Mouse (Mus musculus): ENCODE measurements around the gene Gm10160.
"Not testable (repeated sequence)": the region's sequence is repeated elsewhere in the genome, so short reads cannot be mapped to it uniquely, and the experiment has no call there.

Gm10160 gene

DNA sequence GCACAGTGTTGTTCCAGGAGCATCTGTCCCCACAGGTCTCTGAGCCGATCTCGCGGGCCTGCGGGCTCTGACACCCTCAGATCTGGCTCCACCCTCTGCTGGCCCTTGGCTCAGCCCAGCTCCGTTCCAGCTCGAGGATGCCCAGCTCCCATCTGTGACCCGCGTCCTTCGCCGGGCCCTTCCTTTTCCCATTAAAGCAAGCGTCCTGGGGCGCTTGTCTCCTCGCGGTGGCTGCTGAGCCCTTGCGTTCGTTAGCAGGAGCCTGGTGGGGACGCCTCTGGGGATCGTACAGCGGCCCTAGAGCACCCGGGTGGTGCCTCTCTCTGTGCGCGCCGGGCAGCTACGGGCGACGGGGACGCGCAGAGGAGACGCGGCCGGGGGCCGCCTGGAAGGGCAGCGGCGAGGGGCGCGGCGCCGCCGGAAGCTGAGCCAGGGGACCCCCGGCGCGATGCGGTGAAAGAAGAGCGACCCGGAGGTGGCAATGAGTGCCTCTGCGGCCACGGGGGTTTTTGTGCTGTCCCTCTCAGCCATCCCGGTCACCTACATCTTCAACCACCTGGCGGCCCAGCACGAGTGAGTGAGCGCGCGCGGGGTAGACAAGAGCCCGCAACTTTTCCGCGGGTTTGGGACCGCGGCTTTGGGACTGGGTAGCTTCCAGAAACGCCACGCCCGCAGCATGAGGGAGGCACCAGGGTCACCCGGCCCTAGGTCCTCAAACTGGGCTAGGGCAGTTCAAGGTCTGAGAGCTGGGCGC lies 3.6 kb upstream of the Gm10160 start, which contains the start of gene Tm6sf1:
Tm6sf1 (plus strand) TSS at position 34 of the 754 bp plus-strand sequence.
- DNase-seq (ENCODE audit: low read depth in 2 of 2, low spot score in 2 of 2) = peak in 1 of 2 experiments; percentile 35

GRCm38 (mm10) chr7:81858236-81858635 lies 2.6 kb upstream of the Gm10160 start:
- DNase-seq (ENCODE audit: low read depth in 2 of 2, low spot score in 2 of 2) = no peak

- DNase-seq (ENCODE audit: low read depth in 2 of 2, low spot score in 2 of 2) = no peak
Observed at GRCm38 (mm10) chr7:81856221-81856620, 627 bp upstream of the Gm10160 start.

- peak; percentile 36 to 53 for DNase-seq (ENCODE audit: low read depth in 2 of 2, low spot score in 2 of 2)
Observed at GRCm38 (mm10) chr7:81854568-81855307, 856 bp downstream of the Gm10160 start.

DNA sequence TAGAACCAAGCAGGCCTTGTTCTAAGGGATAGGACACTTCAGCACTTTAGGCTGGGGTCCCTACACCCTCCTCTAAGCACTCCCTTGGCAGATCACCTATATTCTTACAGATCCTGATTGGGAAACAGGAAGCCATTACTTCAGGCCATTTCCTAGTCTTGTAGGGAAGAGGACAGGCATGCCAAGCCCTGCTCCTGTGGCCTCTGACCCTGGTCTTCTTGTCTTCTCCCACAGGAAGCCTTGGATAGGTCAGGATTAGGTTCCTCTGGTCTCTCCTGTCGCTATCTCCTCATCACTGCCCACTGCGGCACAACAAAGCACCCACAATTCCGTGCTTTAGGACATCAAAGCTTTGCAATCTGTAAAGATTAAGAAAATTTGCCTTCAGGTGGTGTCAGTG lies 3.9 kb downstream of the Gm10160 start:
- DNase-seq (ENCODE audit: low read depth in 2 of 2, low spot score in 2 of 2) = no peak

GRCm38 (mm10) chr7:81850171-81850570 lies 5.4 kb downstream of the Gm10160 start:
- no peak for DNase-seq (ENCODE audit: low read depth in 2 of 2, low spot score in 2 of 2)

DNA sequence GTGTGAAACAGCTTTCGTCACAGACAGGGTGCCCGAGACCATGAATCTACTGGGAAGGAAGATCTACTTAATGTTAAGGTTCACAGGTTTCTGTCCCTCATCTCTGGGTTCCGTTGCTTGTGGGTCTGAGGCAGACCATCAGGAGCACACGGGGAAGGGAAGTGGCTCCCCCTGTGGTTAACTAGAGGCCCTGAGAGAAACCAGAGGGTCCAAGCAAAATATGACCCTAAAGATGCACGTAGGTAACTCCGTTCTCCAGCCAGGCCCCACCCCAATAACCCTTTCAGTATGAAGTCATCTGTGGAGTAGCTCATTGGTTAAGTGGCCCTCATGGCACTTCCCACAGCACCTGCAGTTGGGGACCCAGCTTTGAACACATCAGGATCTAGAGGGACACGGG lies 6.0 kb downstream of the Gm10160 start:
- DNase-seq (ENCODE audit: low read depth in 2 of 2, low spot score in 2 of 2) = no peak

DNA sequence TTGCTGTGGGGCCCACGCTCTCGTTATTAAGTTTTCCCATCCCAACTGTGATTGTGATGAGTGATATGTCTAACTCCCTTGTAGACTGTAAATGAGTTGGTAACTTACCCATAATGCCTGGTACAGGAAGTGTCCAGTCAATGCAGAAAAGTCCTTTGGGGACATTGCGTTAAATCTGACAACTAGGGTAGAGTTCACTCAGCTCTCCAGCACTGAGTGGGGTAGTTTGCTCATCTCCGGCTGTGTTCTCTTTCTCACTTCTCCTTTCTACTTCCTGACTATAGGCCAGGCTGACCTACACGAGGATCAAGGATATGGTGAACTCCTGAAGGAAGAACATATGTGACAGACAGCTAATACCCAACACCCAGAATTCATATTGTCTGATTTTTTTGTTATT lies 6.4 kb downstream of the Gm10160 start:
- no peak for DNase-seq (ENCODE audit: low read depth in 2 of 2, low spot score in 2 of 2)

DNA sequence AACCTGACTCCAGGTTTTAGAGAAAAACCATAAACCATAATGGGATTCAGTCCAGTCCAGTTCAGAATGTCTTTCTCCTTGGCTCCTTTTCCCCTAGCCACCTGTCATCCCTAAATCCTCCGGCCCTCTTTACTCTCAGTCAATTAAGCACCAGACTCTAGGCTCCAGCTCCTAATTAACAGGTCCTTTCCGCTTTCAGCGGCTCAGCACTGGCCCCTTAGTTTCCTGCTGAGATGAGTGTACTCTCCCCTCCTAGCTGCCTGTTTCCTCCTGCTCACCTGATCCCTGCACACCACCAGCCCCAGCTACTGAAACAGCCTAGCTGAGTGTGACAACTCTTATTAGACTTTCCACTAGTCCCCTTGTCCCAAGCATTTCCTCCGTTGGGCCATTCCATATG lies 7.8 kb downstream of the Gm10160 start:
- no peak for DNase-seq (ENCODE audit: low read depth in 2 of 2, low spot score in 2 of 2)

- DNase-seq (ENCODE audit: low read depth in 2 of 2, low spot score in 2 of 2) = no peak
Observed at GRCm38 (mm10) chr7:81847010-81847409, 8.6 kb downstream of the Gm10160 start.

DNA sequence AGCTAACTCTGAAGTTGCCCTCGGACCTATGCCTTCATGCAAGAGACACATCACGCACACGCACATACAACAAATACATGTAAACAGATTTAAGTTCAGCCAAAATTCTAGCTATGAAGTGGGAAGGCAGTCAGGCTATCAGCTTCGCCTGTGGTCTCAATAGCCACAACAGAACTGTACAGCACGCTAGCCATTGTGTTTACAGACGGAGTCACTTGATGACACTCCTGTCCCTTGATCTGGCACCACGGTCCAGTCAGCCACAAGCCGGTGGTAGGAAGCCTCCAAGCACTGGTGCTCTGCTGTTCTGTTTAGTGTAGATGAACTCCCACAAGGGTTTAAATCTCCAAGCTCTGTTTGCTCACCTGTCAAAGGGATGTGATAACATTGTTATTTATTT lies 9.6 kb downstream of the Gm10160 start:
- DNase-seq (ENCODE audit: low read depth in 2 of 2, low spot score in 2 of 2) = no peak

- no peak for DNase-seq (ENCODE audit: low read depth in 2 of 2, low spot score in 2 of 2)
Observed at GRCm38 (mm10) chr7:81845313-81845712, 10.3 kb downstream of the Gm10160 start.

GRCm38 (mm10) chr7:81844801-81845200 lies 10.8 kb downstream of the Gm10160 start:
- DNase-seq (ENCODE audit: low read depth in 2 of 2, low spot score in 2 of 2) = no peak

- DNase-seq (ENCODE audit: low read depth in 2 of 2, low spot score in 2 of 2) = no peak
Observed at GRCm38 (mm10) chr7:81843903-81844302, 11.7 kb downstream of the Gm10160 start.

DNA sequence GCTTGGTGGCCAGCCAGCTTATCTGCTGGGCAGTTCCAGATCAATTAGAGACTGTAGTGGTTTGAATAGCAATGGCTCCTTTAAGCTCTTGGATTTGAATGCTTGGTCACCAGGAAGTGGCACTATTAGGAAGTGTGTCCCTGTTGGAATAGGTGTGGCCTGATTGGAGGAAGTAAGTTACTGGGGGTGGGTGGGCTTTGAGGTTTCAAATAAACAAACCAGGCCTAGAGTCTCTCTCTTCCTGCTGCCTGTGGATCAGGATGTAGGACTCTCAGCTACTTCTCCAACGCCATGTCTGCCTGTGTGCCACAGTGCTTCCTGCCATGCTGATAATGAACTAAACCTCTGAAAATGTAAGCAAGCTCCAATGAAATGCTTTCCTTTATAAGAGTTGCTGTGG lies 12.6 kb downstream of the Gm10160 start:
- DNase-seq (ENCODE audit: low read depth in 2 of 2, low spot score in 2 of 2) = no peak

DNA sequence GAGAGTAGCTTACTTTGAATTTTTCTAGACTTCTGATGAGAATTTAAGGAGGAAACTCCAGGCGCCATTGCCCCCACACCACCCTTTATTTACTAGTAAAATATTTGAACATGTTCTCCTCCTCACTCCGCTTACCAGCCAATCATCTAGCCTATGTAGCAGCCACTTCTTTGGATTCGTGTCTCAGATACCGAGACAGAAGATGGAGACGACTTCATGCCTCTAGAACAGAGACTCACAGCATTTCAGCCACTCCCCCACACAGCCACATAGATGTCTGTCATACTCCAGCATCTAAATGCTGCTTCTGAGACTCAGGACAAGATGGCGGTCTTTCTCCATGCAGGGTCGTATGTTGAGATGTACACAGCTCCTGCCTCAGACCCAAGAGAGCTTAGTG lies 13.5 kb downstream of the Gm10160 start:
- no peak for DNase-seq (ENCODE audit: low read depth in 2 of 2, low spot score in 2 of 2)

GRCm38 (mm10) chr7:81841439-81841838 lies 14.2 kb downstream of the Gm10160 start:
- DNase-seq (ENCODE audit: low read depth in 2 of 2, low spot score in 2 of 2) = no peak

- DNase-seq (ENCODE audit: low read depth in 2 of 2, low spot score in 2 of 2) = no peak
Observed at GRCm38 (mm10) chr7:81840661-81841181, 14.9 kb downstream of the Gm10160 start.

GRCm38 (mm10) chr7:81839746-81840145 lies 15.8 kb downstream of the Gm10160 start:
- no peak for DNase-seq (ENCODE audit: low read depth in 2 of 2, low spot score in 2 of 2)

DNA sequence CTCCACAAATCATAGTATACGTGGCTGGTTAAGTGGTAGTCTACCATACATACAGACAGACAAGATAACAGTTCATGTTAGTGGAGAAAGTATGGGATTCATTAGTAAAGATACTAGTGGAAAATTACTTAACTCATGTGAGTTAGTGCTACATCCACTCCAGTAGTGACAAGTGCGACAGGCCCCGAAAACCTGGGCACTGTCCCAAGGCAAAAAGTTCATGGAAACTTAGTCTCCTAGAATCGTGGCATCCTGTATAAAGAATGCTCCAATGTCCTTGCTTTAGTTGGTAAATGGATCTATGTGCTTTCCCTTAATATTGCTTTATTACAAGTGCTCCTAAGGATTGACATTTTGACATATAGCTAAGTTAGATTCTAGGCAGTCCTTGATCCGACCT lies 17.8 kb downstream of the Gm10160 start:
- DNase-seq (ENCODE audit: low read depth in 2 of 2, low spot score in 2 of 2) = not testable (repeated sequence)

GRCm38 (mm10) chr7:81835430-81835829 lies 20.2 kb downstream of the Gm10160 start:
- no peak for DNase-seq (ENCODE audit: low read depth in 2 of 2, low spot score in 2 of 2)

- peak in 1 of 2 experiments; percentile 33 for DNase-seq (ENCODE audit: low read depth in 2 of 2, low spot score in 2 of 2)
Observed at GRCm38 (mm10) chr7:81834847-81835246, 20.7 kb downstream of the Gm10160 start.
